Mouse (Mus musculus) testis, adult 2 months (tissue): ENCODE results near the gene Bbs7.

ENCODE experiments used
- CTCF ChIP-seq: fragments of 200-500 bp; IDR thresholded peaks from 2 replicates; pipeline ENCODE4 v1.5.1; 2012; ENCODE audit warnings: low read depth, mild to moderate bottlenecking, inconsistent platforms, low read length, moderate library complexity; ENCODE audit not compliant: control insufficient read depth, insufficient read depth, insufficient replicate concordance
- POLR2A ChIP-seq: fragments of 200-500 bp; IDR thresholded peaks from 2 replicates; pipeline ENCODE4 v1.6.1; 2012; ENCODE audit warnings: low read depth, mild to moderate bottlenecking, inconsistent platforms, low read length, moderate library complexity; ENCODE audit not compliant: control insufficient read depth

DNA sequence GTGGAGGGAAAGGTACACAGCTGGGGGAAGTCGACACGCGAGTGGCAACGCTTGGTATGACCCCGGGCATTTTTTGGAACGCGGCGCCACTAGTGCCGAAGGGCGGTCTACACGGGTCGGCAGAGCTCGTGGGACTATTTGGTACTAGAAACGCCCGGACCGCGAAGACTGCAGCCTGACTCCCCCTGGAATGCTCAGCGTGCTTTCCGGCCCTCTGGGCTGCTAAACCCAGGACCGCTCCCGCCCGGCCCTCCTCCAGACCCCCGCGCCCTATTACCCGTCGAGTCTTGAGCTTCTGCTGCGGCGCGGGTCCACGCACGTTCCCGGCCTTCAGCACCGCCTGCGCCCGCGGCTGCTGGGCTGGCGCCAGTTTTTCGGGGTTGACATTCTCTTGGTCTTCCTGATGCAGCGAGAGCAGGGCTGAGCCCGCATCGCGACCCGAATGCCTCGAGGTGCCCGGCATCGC lies 41.9 kb downstream of the Bbs7 start:
- TF ChIP-seq CTCF (no peak), POLR2A (no peak)
